Comparison of ENCODE assay signal across 8 mouse cellular contexts in genomic region chr11:121548996-121549842, GRCm38 (mm10). TPM values are rescaled to one million over a fixed set of nuclear protein-coding genes. Genes with fewer than 3 reads are reported as not detected.
DNase-seq lines count a peak whose midpoint lies in the region; ATAC-seq and TF ChIP-seq lines count a peak whose summit lies in the region.

No protein-coding gene starts in this region.

- no peak overlapping the region for H3K4me2 ChIP-seq in neural tube, embryonic 13.5 days

- H3K36me3 ChIP-seq in neural tube, embryonic 13.5 days, result peaks cover 7% of the 10 kb centered on the region; the same call in 1 of the 2 replicates

- no peak for TF ChIP-seq POLR2A in cerebellum, adult 2 months (IDR thresholded peaks at IDR 0.05; ENCODE audit: borderline replicate concordance, insufficient read depth, low read length)

- WGBS in neural tube, embryonic 13.5 days, result 45% methylated on average over 12 of the region's 12 CpGs
- 53% methylated on average over 12 of the region's 12 CpGs for WGBS in cerebellum, adult 2 months

- peak overlapping the region; percentile 1; the same call in 1 of the 2 replicates for H3K27ac ChIP-seq in gastrocnemius, adult 2 months
- peak overlapping the region; percentile 47; the same call in 1 of the 2 replicates for H3K27ac ChIP-seq in neural tube, embryonic 13.5 days (replicated peaks)
- no peak overlapping the region for H3K27ac ChIP-seq in cerebellum, adult 2 months (ENCODE audit: insufficient read depth, low read length)

- no peaks in the 10 kb centered on the region for H3K9me3 ChIP-seq in neural tube, embryonic 13.5 days

- H3K27me3 ChIP-seq in neural tube, embryonic 13.5 days, result no peaks in the 10 kb centered on the region
- no peaks in the 10 kb centered on the region for H3K27me3 ChIP-seq in cerebellum, adult 2 months (ENCODE audit: control insufficient read depth, insufficient read depth, low read length)

- DNase-seq in gastrocnemius, adult 2 months, result no peak
- DNase-seq in gastrocnemius, postnatal 36 days, result no peak
- DNase-seq in c-Kit-negative CD71-positive TER-119-positive erythroid progenitor cells, embryonic 14.5 days (ENCODE audit: low read depth, low spot score), result peak; percentile 56
- DNase-seq in heart, postnatal 10 days, result peak; percentile 44 to 46
- DNase-seq in layer of hippocampus, postnatal 36 days, result peak; percentile 47 to 53
- no peak for DNase-seq in cerebellum, adult 2 months

- no peak overlapping the region for H3K4me3 ChIP-seq in gastrocnemius, adult 2 months
- H3K4me3 ChIP-seq in neural tube, embryonic 13.5 days, result no peak overlapping the region
- no peak overlapping the region for H3K4me3 ChIP-seq in cerebellum, adult 2 months (replicated peaks; ENCODE audit: insufficient read depth, low read depth, low read length)

- intact Hi-C loops in gastrocnemius, adult 2 months (cut with DNase I), result no loop called here
- intact Hi-C loops in gastrocnemius, postnatal 36 days (cut with DNase I), result no loop called here
- intact Hi-C loops in heart, postnatal 10 days (cut with DNase I), result no loop called here

- TF ChIP-seq CTCF in gastrocnemius, adult 2 months (IDR thresholded peaks at IDR 0.05), result no peak
- no peak for TF ChIP-seq CTCF in cerebellum, adult 2 months (IDR thresholded peaks at IDR 0.05; ENCODE audit: borderline replicate concordance, insufficient read depth, low read depth, low read length)

- peaks cover 46% of the 10 kb centered on the region for H3K4me1 ChIP-seq in neural tube, embryonic 13.5 days (replicated peaks)
- H3K4me1 ChIP-seq in cerebellum, adult 2 months (ENCODE audit: control insufficient read depth, insufficient read depth, low read length), result peaks cover 10% of the 10 kb centered on the region

- no peak for ATAC-seq in neural tube, embryonic 13.5 days (ENCODE audit: low read depth)
- ATAC-seq in monocyte, adult 5-6 weeks (replicated peaks; ENCODE audit: insufficient number of reproducible peaks, low FRiP score, low TSS enrichment, poor library complexity, severe bottlenecking), result no peak

- H3K9ac ChIP-seq in neural tube, embryonic 13.5 days, result no peak overlapping the region

RNA-seq across cellular contexts. Expression of gene Zfp750, which starts 30.1 kb away (rescaled TPM):
- total RNA-seq in gastrocnemius, adult 2 months (2021), result under 1 TPM; 0.48 to 0.50 TPM
- under 1 TPM; 0.20 to 0.35 TPM for total RNA-seq in gastrocnemius, postnatal 36 days (2021)
- total RNA-seq in heart, postnatal 10 days (2021), result under 1 TPM in 1 of 2 experiments, not detected in 1; 0.07 TPM
- total RNA-seq in layer of hippocampus, postnatal 36 days (2021), result under 1 TPM; 0.27 to 0.30 TPM
- 0.61 and 0.65 TPM in 2 replicates for polyA plus RNA-seq in neural tube, embryonic 13.5 days (2015; fragmentation: Nextera tagmentation; extraction: Ambion mirVana)
- total RNA-seq in monocyte, adult 5-6 weeks (2017), result 0.19 TPM in 1 of 3 replicates, not detected in the others
- 0.98 and 1.00 TPM in 2 replicates for polyA plus RNA-seq in cerebellum, adult 2 months (2012; rRNA removed)

Comparison
In these comparisons a context has a peak if more than half of its experiments do, and no peak if none do; other contexts are left out.
1. DNase-seq: peak in c-Kit-negative CD71-positive TER-119-positive erythroid progenitor cells, embryonic 14.5 days (single experiment), heart, postnatal 10 days (2 of 2) and layer of hippocampus, postnatal 36 days (2 of 2); none in gastrocnemius, adult 2 months (single experiment), gastrocnemius, postnatal 36 days (0 of 2) and cerebellum, adult 2 months (0 of 2).